Mouse (Mus musculus): ENCODE measurements around the gene Vmn2r69. TPM values are rescaled to one million over a fixed set of nuclear protein-coding genes. Genes with fewer than 3 reads are reported as not detected.

Vmn2r69 gene
- not detected for total RNA-seq (2021)
- long read RNA-seq, experiment 1 = 0 reads
- long read RNA-seq, experiment 2 = 0 reads

DNA sequence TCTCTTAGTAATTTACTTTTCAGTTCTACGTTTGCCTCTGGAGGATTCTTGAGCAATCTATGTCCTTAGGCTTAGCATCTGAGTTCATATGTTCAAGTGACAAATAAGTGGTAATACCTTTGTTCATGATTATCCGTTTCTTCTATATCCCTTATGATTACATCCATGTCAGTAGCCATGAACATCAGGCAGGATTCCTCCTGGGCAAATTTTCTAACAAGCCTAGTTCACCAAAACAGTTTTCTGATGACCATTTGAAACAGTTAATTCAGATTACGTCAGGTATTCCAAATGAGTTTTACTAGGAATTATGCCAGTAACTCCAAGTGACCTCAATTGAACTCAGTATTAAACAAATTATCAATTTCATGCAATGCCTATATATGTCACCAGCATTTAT is at the start of gene Vmn2r69:
Gene Vmn2r69 (minus strand): TSS at position 101 of the 400 bp plus-strand sequence.
- no peak for DNase-seq (ENCODE audit: low spot score in 2 of 2)
- intact Hi-C loops (cut with DNase I) = no loop called here

Other genes with a start within 250 kb of the Vmn2r69 start
- gene Vmn2r68, start 178.1 kb downstream of the Vmn2r69 start, total RNA-seq (2021) = not detected
- gene Vmn2r71, start 147.2 kb upstream of the Vmn2r69 start, total RNA-seq (2021) = not detected
- gene Vmn2r70, start 153.3 kb upstream of the Vmn2r69 start, total RNA-seq (2021) = not detected